Mouse (Mus musculus) erythroblast, embryonic 14.5 days (primary cell): ENCODE results near the gene Sult1d1. TPM values are rescaled to one million over a fixed set of nuclear protein-coding genes. Genes with fewer than 3 reads are reported as not detected.
"Not testable (repeated sequence)": the region's sequence is repeated elsewhere in the genome, so short reads cannot be mapped to it uniquely, and the experiment has no call there.

Source experiments
- H3K27me3 ChIP-seq: 2 replicates; pipeline ENCODE4 v1.6.1; 2012; ENCODE audit warnings: inconsistent platforms; ENCODE audit not compliant: control insufficient read depth
- H3K36me3 ChIP-seq: 2 replicates; pipeline ENCODE4 v1.6.1; 2012; ENCODE audit warnings: mild to moderate bottlenecking, inconsistent platforms; ENCODE audit not compliant: control insufficient read depth
- H3K4me1 ChIP-seq: 2 replicates; pipeline ENCODE4 v1.6.1; 2012; ENCODE audit warnings: inconsistent platforms; ENCODE audit not compliant: control insufficient read depth
- H3K4me3 ChIP-seq: replicated peaks from 2 replicates; pipeline ENCODE3; 2012; ENCODE audit warnings: moderate library complexity, mild to moderate bottlenecking, inconsistent platforms
- H3K9me3 ChIP-seq: 2 replicates; pipeline ENCODE4 v1.6.1; 2012; ENCODE audit warnings: low read length, inconsistent platforms, mixed read lengths; ENCODE audit not compliant: control insufficient read depth
- GATA1 ChIP-seq: IDR thresholded peaks from 2 replicates; pipeline ENCODE4 v1.6.1; 2012; ENCODE audit warnings: low read length, inconsistent platforms, mixed read lengths
- TAL1 ChIP-seq: IDR thresholded peaks from 3 replicates; pipeline ENCODE4 v1.6.1; 2012; ENCODE audit warnings: low read length, inconsistent platforms, mixed read lengths
- polyA plus RNA-seq: library from polyadenylated mRNA; stranded (reverse); fragments of >175 nt; gene quantifications from 2 replicates; pipeline ENCODE4 v1.2.3, GENCODE M21; 2012

Gene Sult1d1
- polyA plus RNA-seq, 1 experiment = not detected

DNA sequence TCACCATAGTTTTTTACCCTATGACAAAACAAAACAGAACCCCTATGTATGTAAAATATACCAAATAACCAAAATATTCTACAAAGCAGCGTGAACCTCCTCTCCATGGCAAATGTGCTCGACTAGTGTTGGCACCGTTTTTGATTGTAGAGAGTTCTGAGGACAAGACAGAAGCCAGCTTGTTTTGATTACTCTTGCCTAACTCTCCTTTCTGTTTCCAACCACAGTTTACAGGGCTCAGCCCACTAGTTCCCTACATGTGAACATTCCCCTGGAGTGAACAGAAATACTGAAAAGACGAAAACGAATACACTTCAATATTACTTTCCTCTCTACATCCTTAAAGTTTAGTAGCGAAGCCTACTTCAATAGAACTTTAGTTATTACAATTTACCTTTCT lies 4.0 kb upstream of the Sult1d1 start:
- TF ChIP-seq GATA1 = no peak
- TF ChIP-seq TAL1 = no peak
- no peak overlapping the region for H3K4me3 ChIP-seq
- no peaks in the 10 kb centered on the region for H3K27me3 ChIP-seq
- H3K9me3 ChIP-seq = no peaks in the 10 kb centered on the region
- H3K4me1 ChIP-seq = no peaks in the 10 kb centered on the region
- no peaks in the 10 kb centered on the region for H3K36me3 ChIP-seq

- Histone ChIP-seq H3K9me3 (no peaks in the 10 kb centered on the region), H3K36me3 (no peaks in the 10 kb centered on the region), H3K4me3 (no peak overlapping the region), H3K27me3 (no peaks in the 10 kb centered on the region), H3K4me1 (no peaks in the 10 kb centered on the region)
- TF ChIP-seq GATA1 = no peak
- TF ChIP-seq TAL1 = no peak
Measured at GRCm38 (mm10) chr5:87567306-87567705, 1.5 kb downstream of the Sult1d1 start.

DNA sequence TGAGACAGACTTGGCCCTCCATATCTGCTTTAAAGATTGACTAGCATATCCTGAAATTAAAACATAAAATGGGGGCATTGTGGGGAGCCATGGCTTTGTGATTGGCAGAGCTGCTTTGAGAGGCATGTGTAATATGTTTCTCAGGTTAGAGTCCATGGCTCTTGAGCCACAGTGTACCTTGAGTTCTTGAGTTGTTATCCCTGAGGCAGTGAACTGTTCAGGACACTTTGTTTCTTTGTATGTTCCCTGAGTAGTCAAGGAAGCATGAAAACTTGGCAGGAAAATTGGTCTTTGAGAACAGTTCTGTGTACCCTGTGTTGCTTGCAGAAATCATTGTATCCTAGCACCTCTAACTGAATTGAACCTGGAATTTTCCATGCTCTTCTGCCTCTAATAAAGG lies 5.9 kb downstream of the Sult1d1 start:
- TF ChIP-seq TAL1 (no peak), GATA1 (no peak)
- H3K36me3 ChIP-seq = no peaks in the 10 kb centered on the region
- H3K9me3 ChIP-seq = no peaks in the 10 kb centered on the region
- H3K4me1 ChIP-seq = no peaks in the 10 kb centered on the region
- no peaks in the 10 kb centered on the region for H3K27me3 ChIP-seq
- no peak overlapping the region for H3K4me3 ChIP-seq

DNA sequence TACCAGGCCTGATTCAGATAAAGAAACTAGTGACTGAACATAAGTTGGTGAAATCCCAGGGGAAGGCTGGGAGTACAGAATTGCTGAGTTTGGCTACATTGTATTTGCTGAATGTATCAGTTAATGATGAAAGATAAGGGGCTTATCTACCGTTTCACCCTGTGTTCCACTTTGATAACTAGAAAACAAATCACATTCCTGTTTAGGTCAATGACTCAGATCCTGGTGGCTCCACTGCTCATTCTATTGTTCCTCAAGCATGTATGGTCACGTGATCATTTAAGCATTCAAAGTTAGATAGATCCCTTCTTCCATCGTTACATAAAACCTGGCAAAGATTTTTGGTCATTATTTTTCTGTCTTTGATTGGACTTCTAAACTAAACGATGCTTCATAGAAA lies 6.3 kb downstream of the Sult1d1 start:
- no peaks in the 10 kb centered on the region for H3K27me3 ChIP-seq
- H3K4me1 ChIP-seq = no peaks in the 10 kb centered on the region
- no peaks in the 10 kb centered on the region for H3K9me3 ChIP-seq
- H3K4me3 ChIP-seq = no peak overlapping the region
- H3K36me3 ChIP-seq = no peaks in the 10 kb centered on the region
- TF ChIP-seq GATA1 (no peak), TAL1 (no peak)

GRCm38 (mm10) chr5:87560145-87560544 lies 8.7 kb downstream of the Sult1d1 start:
- no peak overlapping the region for H3K4me3 ChIP-seq
- no peaks in the 10 kb centered on the region for H3K4me1 ChIP-seq
- TF ChIP-seq GATA1 (no peak), TAL1 (no peak)
- no peaks in the 10 kb centered on the region for H3K9me3 ChIP-seq
- no peaks in the 10 kb centered on the region for H3K27me3 ChIP-seq
- no peaks in the 10 kb centered on the region for H3K36me3 ChIP-seq

DNA sequence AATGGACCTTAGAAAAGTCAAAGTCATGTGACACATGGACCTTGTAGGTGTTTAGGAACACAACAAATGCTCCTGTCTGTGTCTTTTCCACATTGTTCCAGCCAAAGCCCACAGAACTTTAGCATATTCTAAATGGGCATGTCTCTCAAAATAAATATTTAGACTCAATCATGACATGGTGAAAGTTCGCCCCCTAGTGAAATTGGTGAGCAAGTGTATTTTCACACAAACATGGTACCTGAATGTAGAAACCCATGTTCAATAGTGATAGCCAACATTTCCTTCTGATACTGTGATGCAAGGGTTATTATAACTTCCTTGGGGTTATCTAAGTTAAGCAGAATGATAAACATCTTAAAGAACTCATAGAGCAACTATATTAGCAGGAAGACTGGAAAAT lies 17.9 kb downstream of the Sult1d1 start:
- no peak overlapping the region for H3K4me3 ChIP-seq
- no peaks in the 10 kb centered on the region for H3K4me1 ChIP-seq
- H3K27me3 ChIP-seq = no peaks in the 10 kb centered on the region
- TF ChIP-seq GATA1 (no peak), TAL1 (no peak)
- no peaks in the 10 kb centered on the region for H3K36me3 ChIP-seq
- H3K9me3 ChIP-seq = no peaks in the 10 kb centered on the region

GRCm38 (mm10) chr5:87538111-87538510 lies 30.7 kb downstream of the Sult1d1 start, which contains the start of gene Sult1b1:
TSS of gene Sult1b1 (minus strand) at chr5:87538195.
- Histone ChIP-seq H3K4me3 (no peak within 1 kb of the TSS), H3K36me3 (no peaks in the 10 kb centered on the region), H3K9me3 (no peaks in the 10 kb centered on the region), H3K27me3 (no peaks in the 10 kb centered on the region), H3K4me1 (no peaks in the 10 kb centered on the region)
- TF ChIP-seq TAL1 (no peak), GATA1 (no peak)

GRCm38 (mm10) chr5:87535994-87536644 lies 32.7 kb downstream of the Sult1d1 start:
- no peaks in the 10 kb centered on the region for H3K36me3 ChIP-seq
- no peaks in the 10 kb centered on the region for H3K27me3 ChIP-seq
- no peak overlapping the region for H3K4me3 ChIP-seq
- TF ChIP-seq GATA1 (no peak), TAL1 (no peak)
- no peaks in the 10 kb centered on the region for H3K9me3 ChIP-seq
- H3K4me1 ChIP-seq = no peaks in the 10 kb centered on the region

- H3K9me3 ChIP-seq = peaks cover 3% of the 10 kb centered on the region; the same call in 1 of the 2 replicates
Measured at GRCm38 (mm10) chr5:87532288-87532687, 36.5 kb downstream of the Sult1d1 start.

GRCm38 (mm10) chr5:87523561-87523960 lies 45.3 kb downstream of the Sult1d1 start:
- not testable (repeated sequence) for H3K4me1 ChIP-seq, H3K4me3 ChIP-seq, H3K36me3 ChIP-seq, H3K9me3 ChIP-seq, H3K27me3 ChIP-seq

More at GRCm38 (mm10) chr5:87532288-87532687, 36.5 kb downstream of the Sult1d1 start:
- no peaks in the 10 kb centered on the region for H3K27me3 ChIP-seq
- H3K4me3 ChIP-seq = no peak overlapping the region
- TF ChIP-seq GATA1 (no peak), TAL1 (no peak)
- H3K4me1 ChIP-seq = no peaks in the 10 kb centered on the region
- no peaks in the 10 kb centered on the region for H3K36me3 ChIP-seq
